Mouse (Mus musculus) liver, embryonic 12.5 days (tissue): ENCODE data around the gene Isy1. TPM values are rescaled to one million over a fixed set of nuclear protein-coding genes. Genes with fewer than 3 reads are reported as not detected.

Experiments
- ATAC-seq: fragments of 200-750 bp; cut with Nextera tagmentation; 2 replicates; pipeline ENCODE4 v1.8.0; 2017; ENCODE audit warnings: moderate number of reproducible peaks, mild to moderate bottlenecking, moderate library complexity
- H3K27ac ChIP-seq: fragments of 300-500 bp; sonication (generic); 2 replicates; pipeline ENCODE4 v1.5.1; 2016; ENCODE audit warnings: mild to moderate bottlenecking
- H3K27me3 ChIP-seq: fragments of 300-500 bp; sonication (generic); replicated peaks from 2 replicates; pipeline ENCODE4 v1.6.1; 2016; ENCODE audit warnings: mild to moderate bottlenecking, moderate library complexity
- H3K36me3 ChIP-seq: fragments of 300-500 bp; sonication (generic); 2 replicates; pipeline ENCODE4 v1.6.1; 2016; ENCODE audit warnings: mild to moderate bottlenecking, moderate library complexity
- H3K4me1 ChIP-seq: fragments of 300-500 bp; sonication (generic); 2 replicates; pipeline ENCODE4 v1.6.1; 2016
- H3K4me2 ChIP-seq: fragments of 300-500 bp; sonication (generic); 2 replicates; pipeline ENCODE4 v1.6.1; 2016; ENCODE audit warnings: mild to moderate bottlenecking, moderate library complexity
- H3K4me3 ChIP-seq: fragments of 300-500 bp; sonication (generic); 2 replicates; pipeline ENCODE4 v1.5.1; 2016; ENCODE audit warnings: mild to moderate bottlenecking, moderate library complexity
- H3K9ac ChIP-seq: fragments of 300-500 bp; sonication (generic); 2 replicates; pipeline ENCODE4 v1.6.1; 2016; ENCODE audit warnings: mild to moderate bottlenecking, moderate library complexity
- H3K9me3 ChIP-seq: fragments of 300-500 bp; sonication (generic); replicated peaks from 2 replicates; pipeline ENCODE4 v1.6.1; 2016; ENCODE audit warnings: mild to moderate bottlenecking, moderate library complexity
- WGBS: fragments of 180-500 bp; shearing (Covaris S2); methylation state at CpG from one replicate; pipeline ENCODE4 v1.1.7; 2016; ENCODE audit not compliant: insufficient replicate concordance; 5-methylcytosine and 5-hydroxymethylcytosine counted together
- polyA plus RNA-seq: library from polyadenylated mRNA; unstranded; fragments of >200 nt; fragmentation: Nextera tagmentation; extraction: Ambion mirVana; gene quantifications from 2 replicates; pipeline ENCODE4 v1.2.1, GENCODE M21; 2016

Gene Isy1
- polyA plus RNA-seq, 1 experiment from 2014 or later: 59.5 TPM

GRCm38 (mm10) chr6:87809651-87810161, 28.9 kb downstream of the Isy1 start:
- ATAC-seq: peak; percentile 20; the same call in 1 of the 2 replicates
- H3K4me1 ChIP-seq: peaks cover 72% of the 10 kb centered on the region
- H3K4me3 ChIP-seq: peak overlapping the region; percentile 72
- H3K9me3 ChIP-seq: no peaks in the 10 kb centered on the region
- peak overlapping the region; percentile 93 for H3K9ac ChIP-seq
- peak overlapping the region; percentile 86 for H3K4me2 ChIP-seq
- H3K36me3 ChIP-seq: peaks cover 35% of the 10 kb centered on the region
- H3K27me3 ChIP-seq: no peaks in the 10 kb centered on the region
- H3K27ac ChIP-seq: peak overlapping the region; percentile 98
- 52% methylated on average over 6 of the region's 6 CpGs for WGBS

DNA sequence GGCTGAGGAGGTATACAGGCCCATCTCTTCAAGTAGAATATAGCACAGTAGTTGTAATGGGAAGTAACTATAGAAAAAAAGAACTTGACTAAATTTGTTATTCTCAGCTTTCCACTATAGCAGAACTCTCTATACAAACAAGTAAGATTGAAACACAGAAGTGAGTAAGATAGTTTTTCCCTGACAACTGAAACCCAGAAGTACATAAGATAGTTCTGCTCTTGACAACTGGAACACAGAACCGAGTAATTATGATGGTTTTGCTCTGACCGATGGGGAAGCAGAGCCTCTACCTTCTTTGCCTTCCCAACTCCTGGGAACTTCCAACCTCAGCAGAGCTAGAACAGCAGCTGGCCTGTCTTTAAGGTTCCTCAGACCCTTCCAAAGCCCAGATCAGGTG, 29.5 kb downstream of the Isy1 start:
- ATAC-seq: no peak
- Histone ChIP-seq H3K4me2 (peak overlapping the region; percentile 86), H3K9me3 (no peaks in the 10 kb centered on the region), H3K27me3 (no peaks in the 10 kb centered on the region), H3K27ac (peak overlapping the region; percentile 98), H3K4me3 (peak overlapping the region; percentile 72), H3K4me1 (peaks cover 78% of the 10 kb centered on the region), H3K36me3 (peaks cover 36% of the 10 kb centered on the region), H3K9ac (peak overlapping the region; percentile 93)
- 72% methylated on average over 2 of the region's 2 CpGs for WGBS

DNA sequence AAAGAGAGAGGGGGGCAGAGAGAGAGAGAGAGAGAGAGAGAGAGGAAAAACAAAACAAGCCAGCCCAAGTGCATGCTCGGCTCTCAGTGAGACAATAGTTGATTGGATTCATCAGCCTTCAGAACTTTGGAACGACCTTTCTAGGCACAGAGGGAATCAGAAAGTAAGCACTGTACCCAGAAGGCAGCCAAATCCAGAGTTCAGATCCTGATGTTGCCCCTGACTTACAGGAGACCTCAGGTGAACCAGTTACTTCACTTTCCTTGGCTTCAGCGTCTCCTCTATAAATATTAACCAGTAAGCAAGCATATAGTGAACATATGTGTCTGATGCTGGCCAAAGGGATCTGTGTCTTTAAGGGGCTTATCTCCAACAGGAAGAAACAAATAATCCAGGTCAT, 30.1 kb downstream of the Isy1 start:
- 55% methylated on average over 3 of the region's 3 CpGs for WGBS

GRCm38 (mm10) chr6:87807735-87808440, 30.7 kb downstream of the Isy1 start:
- Histone ChIP-seq H3K36me3 (peaks cover 40% of the 10 kb centered on the region), H3K27ac (peak overlapping the region; percentile 98), H3K9ac (peak overlapping the region; percentile 93), H3K9me3 (no peaks in the 10 kb centered on the region), H3K4me2 (peak overlapping the region; percentile 86), H3K27me3 (no peaks in the 10 kb centered on the region), H3K4me3 (peak overlapping the region; percentile 72), H3K4me1 (peaks cover 78% of the 10 kb centered on the region)
- WGBS: 59% methylated on average over 4 of the region's 4 CpGs
- no peak for ATAC-seq

More for the DNA sequence above, 30.1 kb downstream of the Isy1 start:
- Histone ChIP-seq H3K36me3 (peaks cover 40% of the 10 kb centered on the region), H3K9me3 (no peaks in the 10 kb centered on the region), H3K4me1 (peaks cover 82% of the 10 kb centered on the region), H3K27ac (peak overlapping the region; percentile 98), H3K27me3 (no peaks in the 10 kb centered on the region), H3K4me2 (peak overlapping the region; percentile 86), H3K4me3 (peak overlapping the region; percentile 72), H3K9ac (peak overlapping the region; percentile 93)
- no peak for ATAC-seq

DNA sequence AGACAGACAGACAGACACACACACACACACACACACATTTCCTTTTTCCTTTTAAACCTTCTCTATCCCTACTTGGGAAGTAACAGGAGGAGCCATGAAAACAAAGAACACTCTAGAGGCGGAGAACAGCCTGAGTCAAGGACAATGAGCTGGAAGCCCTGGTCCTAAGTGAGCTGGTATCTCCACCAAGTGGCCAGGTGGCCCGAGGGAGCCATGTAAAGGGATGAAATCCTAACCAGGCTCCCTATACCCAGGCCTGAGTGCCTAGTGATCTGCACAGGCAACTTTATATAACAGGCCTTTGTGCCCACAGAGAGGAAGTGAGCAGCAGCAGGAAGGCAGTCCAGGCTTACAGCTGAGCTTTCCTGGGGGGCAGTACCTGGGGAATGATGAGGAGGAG, 31.7 kb downstream of the Isy1 start:
- H3K36me3 ChIP-seq: peaks cover 48% of the 10 kb centered on the region
- no peak for ATAC-seq
- H3K9ac ChIP-seq: no peak overlapping the region
- no peaks in the 10 kb centered on the region for H3K9me3 ChIP-seq
- peaks cover 77% of the 10 kb centered on the region for H3K4me1 ChIP-seq
- no peak overlapping the region for H3K4me3 ChIP-seq
- WGBS: 62% methylated on average over 2 of the region's 2 CpGs
- H3K27ac ChIP-seq: peak overlapping the region; percentile 98
- H3K4me2 ChIP-seq: no peak overlapping the region
- H3K27me3 ChIP-seq: no peaks in the 10 kb centered on the region

DNA sequence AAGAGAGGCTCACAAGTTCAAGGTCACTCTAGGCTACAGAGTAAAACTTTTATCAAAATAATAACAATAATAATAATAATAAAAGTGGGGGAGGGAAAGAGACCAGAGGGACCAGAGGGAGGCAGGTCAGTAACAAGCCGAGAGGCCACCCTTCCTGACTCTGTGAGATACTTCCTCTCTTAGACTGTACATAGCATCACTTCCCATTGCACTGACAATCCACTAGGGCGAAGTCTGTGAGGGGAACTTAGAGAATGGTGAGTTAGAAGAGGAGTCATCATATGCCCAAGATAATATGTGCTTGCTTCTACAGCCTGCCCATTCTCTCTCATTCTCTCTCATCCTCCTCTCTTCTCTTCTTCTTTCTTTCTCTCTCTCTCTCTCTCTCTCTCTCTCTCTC, 32.6 kb downstream of the Isy1 start:
- 37% methylated on average over 2 of the region's 2 CpGs for WGBS
- no peak overlapping the region for H3K9ac ChIP-seq
- H3K27me3 ChIP-seq: no peaks in the 10 kb centered on the region
- H3K4me1 ChIP-seq: peaks cover 81% of the 10 kb centered on the region
- peaks cover 48% of the 10 kb centered on the region for H3K36me3 ChIP-seq
- no peaks in the 10 kb centered on the region for H3K9me3 ChIP-seq
- no peak overlapping the region for H3K4me3 ChIP-seq
- H3K27ac ChIP-seq: no peak overlapping the region
- ATAC-seq: no peak
- no peak overlapping the region for H3K4me2 ChIP-seq

DNA sequence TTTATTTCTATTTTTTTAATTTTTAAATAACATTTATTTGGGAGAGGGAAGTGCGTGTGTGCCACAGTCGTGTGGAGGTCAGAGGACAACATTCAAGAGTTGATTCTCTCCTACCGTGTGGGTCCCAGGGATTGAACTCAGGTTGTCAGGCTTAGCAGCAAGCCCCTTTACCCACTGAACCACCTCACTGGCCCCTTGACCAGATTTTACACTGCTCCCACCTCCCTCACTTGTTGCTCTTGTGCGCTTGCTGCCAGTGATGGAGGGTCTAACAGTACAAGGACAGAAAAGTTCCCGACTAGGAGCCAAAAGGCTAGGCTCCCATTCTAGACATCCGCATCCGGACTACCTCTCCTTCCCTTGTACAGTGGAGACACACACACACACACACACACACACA, 33.1 kb downstream of the Isy1 start:
- H3K27ac ChIP-seq: no peak overlapping the region
- no peaks in the 10 kb centered on the region for H3K9me3 ChIP-seq
- H3K9ac ChIP-seq: no peak overlapping the region
- no peak overlapping the region for H3K4me2 ChIP-seq
- peaks cover 84% of the 10 kb centered on the region for H3K4me1 ChIP-seq
- WGBS: 91% methylated on average over 7 of the region's 7 CpGs
- peaks cover 53% of the 10 kb centered on the region for H3K36me3 ChIP-seq
- H3K4me3 ChIP-seq: no peak overlapping the region
- no peak for ATAC-seq
- H3K27me3 ChIP-seq: no peaks in the 10 kb centered on the region

- H3K4me1 ChIP-seq: peaks cover 84% of the 10 kb centered on the region
Measured at GRCm38 (mm10) chr6:87804886-87805285, 33.7 kb downstream of the Isy1 start.

DNA sequence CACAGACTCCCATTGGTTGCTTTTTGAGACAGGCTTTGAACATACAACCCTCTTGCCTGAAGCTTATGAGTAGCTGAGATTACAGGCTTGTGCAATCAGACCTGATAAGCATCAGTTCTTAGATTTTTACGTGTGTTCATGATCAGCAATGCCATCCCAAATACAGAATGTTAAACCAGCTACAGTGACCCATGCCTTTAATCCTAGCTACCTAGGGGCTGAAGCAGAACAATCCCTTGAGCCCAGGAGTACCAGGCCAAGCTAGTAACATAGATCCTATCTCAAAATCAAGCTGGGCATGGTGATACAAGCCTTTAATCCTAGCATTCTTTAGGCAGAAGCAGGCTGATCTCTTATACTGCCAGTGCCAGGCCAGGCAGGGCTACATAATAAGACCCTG, 34.6 kb downstream of the Isy1 start:
- Histone ChIP-seq H3K9ac (no peak overlapping the region), H3K4me2 (no peak overlapping the region), H3K9me3 (no peaks in the 10 kb centered on the region), H3K27me3 (no peaks in the 10 kb centered on the region), H3K4me1 (peaks cover 84% of the 10 kb centered on the region), H3K27ac (no peak overlapping the region), H3K4me3 (no peak overlapping the region), H3K36me3 (peaks cover 62% of the 10 kb centered on the region)
- 57% methylated on average over 1 of the region's 1 CpGs for WGBS
- ATAC-seq: no peak

More at GRCm38 (mm10) chr6:87804886-87805285, 33.7 kb downstream of the Isy1 start:
- Histone ChIP-seq H3K4me3 (no peak overlapping the region), H3K36me3 (peaks cover 57% of the 10 kb centered on the region), H3K27me3 (no peaks in the 10 kb centered on the region), H3K27ac (0 out of 2 replicates have a peak overlapping the region, but pooled peaks have one; percentile 1), H3K9me3 (no peaks in the 10 kb centered on the region), H3K4me2 (no peak overlapping the region), H3K9ac (no peak overlapping the region; the same call in 1 of the 2 replicates)
- no peak for ATAC-seq
- 69% methylated on average over 7 of the region's 7 CpGs for WGBS

- Histone ChIP-seq H3K4me3 (no peak overlapping the region), H3K27me3 (no peaks in the 10 kb centered on the region), H3K4me1 (peaks cover 84% of the 10 kb centered on the region), H3K9me3 (no peaks in the 10 kb centered on the region), H3K36me3 (peaks cover 72% of the 10 kb centered on the region), H3K4me2 (no peak overlapping the region), H3K27ac (no peak overlapping the region), H3K9ac (no peak overlapping the region)
- ATAC-seq: no peak
- 77% methylated on average over 7 of the region's 7 CpGs for WGBS
Measured at GRCm38 (mm10) chr6:87802462-87802861, 36.1 kb downstream of the Isy1 start.

DNA sequence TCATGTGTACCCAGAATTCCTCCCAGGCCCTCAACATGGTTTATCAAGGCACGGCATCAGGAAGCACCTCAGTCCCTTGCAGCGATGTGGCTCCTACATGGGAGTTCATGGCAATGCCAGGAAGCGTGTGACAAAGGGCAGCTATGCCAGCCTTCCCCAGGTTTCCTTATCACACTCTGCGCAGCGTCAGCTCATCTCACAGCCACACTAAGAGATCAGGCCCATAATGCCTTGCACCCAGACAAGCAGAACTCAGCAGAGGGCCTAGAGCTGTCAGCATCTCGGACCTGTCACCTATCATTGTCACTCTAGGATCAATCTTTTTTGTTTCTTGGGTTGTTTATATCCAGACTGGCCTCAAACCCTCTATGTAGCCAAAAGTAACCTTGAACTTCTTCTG, 39.0 kb downstream of the Isy1 start:
- H3K36me3 ChIP-seq: peaks cover 59% of the 10 kb centered on the region
- no peaks in the 10 kb centered on the region for H3K27me3 ChIP-seq
- WGBS: 62% methylated on average over 6 of the region's 6 CpGs
- H3K4me1 ChIP-seq: peaks cover 86% of the 10 kb centered on the region
- H3K27ac ChIP-seq: peak overlapping the region; percentile 55; the same call in 1 of the 2 replicates
- H3K4me3 ChIP-seq: no peak overlapping the region
- H3K9ac ChIP-seq: no peak overlapping the region
- peak; percentile 60 for ATAC-seq
- H3K4me2 ChIP-seq: no peak overlapping the region
- no peaks in the 10 kb centered on the region for H3K9me3 ChIP-seq

GRCm38 (mm10) chr6:87797321-87797720, 41.3 kb downstream of the Isy1 start:
- Histone ChIP-seq H3K27ac (peak overlapping the region; percentile 89), H3K9me3 (no peaks in the 10 kb centered on the region), H3K4me1 (peaks cover 88% of the 10 kb centered on the region), H3K36me3 (peaks cover 59% of the 10 kb centered on the region), H3K4me3 (no peak overlapping the region), H3K27me3 (no peaks in the 10 kb centered on the region), H3K9ac (peak overlapping the region; percentile 59; the same call in 1 of the 2 replicates), H3K4me2 (no peak overlapping the region)
- no peak for ATAC-seq
- WGBS: 64% methylated on average over 2 of the region's 2 CpGs
